Mouse (Mus musculus) cerebellum, postnatal 36 days (tissue): ENCODE data around the gene Pikfyve.
"Not testable (repeated sequence)": the region's sequence is repeated elsewhere in the genome, so short reads cannot be mapped to it uniquely, and the experiment has no call there.

Source experiments
- DNase-seq, 2 experiments: peaks; one replicate each; pipeline ENCODE4 v3.0.0; 2021 to 2022; ENCODE audit warnings: mixed read lengths in 2 of 2

Pikfyve gene

GRCm38 (mm10) chr1:65185524-65186205 lies 818 bp upstream of the Pikfyve start:
- DNase-seq: peak in 1 of 2 experiments; percentile 23

DNA sequence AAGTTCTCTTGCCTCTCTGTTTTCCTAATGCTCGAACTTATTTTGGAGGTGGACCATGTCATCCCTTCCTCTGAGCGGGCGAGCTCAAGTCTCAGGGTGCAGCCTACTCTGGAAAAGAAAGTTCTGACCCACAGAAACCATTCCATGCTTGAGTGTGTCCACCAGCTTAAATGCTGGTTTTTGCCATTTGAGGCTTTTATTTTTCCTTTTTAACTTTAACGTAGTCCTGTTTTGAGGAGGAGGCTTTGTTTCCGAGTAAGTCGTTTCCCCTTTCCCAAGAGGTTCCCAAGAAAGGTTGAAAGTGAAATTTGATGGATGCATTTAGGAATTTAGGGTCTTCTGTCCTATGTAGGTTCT lies 569 bp downstream of the Pikfyve start:
- DNase-seq: no peak

GRCm38 (mm10) chr1:65190172-65190571 lies 3.7 kb downstream of the Pikfyve start:
- DNase-seq: no peak

GRCm38 (mm10) chr1:65193226-65193625 lies 6.7 kb downstream of the Pikfyve start:
- DNase-seq: no peak

DNA sequence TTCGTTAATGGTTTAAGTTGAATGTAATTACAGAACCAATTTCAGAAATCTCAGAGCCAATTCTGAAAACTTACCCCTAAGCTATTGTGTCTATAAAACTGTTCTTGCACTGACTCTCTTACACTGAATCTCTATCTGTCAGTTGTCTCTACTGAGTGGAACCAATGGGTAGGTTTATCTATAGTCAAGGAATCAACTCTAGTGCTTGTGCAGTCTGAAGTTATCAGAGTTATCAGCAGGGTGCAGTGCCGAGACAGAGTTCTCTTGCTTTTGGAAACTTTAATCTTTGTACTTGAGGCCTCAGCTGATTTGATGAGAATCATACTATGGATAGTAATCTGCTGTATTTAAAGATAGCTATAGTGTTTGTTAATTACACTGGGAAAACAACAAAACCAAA lies 11.9 kb downstream of the Pikfyve start:
- DNase-seq: no peak

GRCm38 (mm10) chr1:65198861-65199260 lies 12.4 kb downstream of the Pikfyve start:
- DNase-seq: no peak

DNA sequence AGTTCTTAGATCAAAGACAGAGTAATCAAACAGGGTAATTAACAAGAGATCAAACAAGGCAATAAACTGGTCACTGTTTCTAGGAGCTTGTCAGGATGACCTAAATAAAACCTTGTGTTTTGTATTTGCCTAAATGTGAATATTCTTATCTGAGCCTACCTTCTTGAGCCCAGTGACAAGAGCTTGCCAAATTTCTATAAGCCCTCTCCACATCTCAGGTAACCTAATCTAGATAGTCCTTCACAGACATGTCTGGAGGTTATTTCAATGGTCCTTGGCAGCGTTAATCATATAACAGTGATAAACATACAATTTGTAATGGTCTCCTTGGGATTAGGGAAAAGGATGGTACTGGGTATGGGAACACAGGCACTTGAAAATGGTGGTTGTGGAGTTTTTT lies 17.8 kb downstream of the Pikfyve start:
- DNase-seq: no peak

GRCm38 (mm10) chr1:65213214-65213613 lies 26.7 kb downstream of the Pikfyve start:
- no peak for DNase-seq

DNA sequence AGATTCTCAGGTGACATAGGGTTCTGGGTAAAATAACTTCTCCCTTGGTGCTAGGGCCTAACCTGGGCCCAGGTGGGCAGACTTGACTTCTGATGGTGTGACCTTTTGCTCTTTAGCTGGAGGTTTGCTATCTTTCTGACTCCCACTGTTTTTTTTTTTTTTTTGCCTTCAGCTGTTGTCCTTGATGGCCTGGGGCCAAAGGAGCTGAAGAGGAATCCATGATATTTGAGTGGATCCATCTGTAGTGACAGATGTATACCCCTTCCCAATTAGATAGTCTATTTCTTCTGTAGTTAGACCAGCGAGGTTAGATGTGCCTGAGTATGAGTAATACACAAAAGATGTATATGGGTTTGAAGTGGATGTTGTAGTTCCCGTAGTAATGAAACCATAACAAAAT lies 31.1 kb downstream of the Pikfyve start:
- DNase-seq: no peak

- DNase-seq: no peak
These were observed 31.5 kb downstream of the Pikfyve start for GRCm38 (mm10) chr1:65217972-65218371.

DNA sequence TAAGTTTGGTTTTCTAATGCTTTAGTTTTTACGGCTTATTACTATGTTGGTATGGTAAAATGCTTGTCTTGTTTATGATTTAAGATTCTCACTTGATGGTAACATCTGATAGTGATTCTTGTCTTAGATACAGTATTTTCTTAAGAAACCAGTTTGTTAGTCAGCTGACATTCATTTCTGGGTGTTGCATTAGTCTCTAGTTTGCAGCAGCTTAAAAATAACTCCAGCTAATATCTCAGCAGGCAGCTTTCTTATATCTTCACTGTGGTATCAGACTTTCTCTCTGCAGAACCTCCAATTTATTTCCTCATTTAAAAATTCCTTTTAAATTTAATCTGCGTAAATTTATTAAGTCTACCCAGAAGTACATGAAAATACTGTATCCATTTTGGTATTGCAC lies 37.2 kb downstream of the Pikfyve start:
- DNase-seq: no peak

DNA sequence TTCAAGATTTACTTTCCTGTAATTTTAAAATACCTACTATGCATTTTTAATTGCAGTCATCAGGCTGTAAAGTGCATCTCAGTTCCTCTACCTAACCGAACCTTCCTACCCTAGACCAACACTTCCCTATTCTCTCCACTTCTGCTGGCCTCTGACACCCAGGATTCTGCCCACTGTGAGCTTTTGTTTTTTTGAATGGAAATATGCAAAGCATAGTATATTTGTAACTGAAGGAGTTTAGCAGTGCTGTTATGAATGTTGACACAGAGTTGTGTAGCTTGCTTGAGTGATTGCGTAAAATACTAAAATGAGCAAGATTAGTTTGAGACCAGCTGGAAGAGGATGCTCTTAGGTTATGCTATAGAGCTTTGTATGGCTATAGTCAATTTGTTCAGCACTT lies 41.2 kb downstream of the Pikfyve start:
- no peak for DNase-seq

GRCm38 (mm10) chr1:65229768-65230167 lies 43.3 kb downstream of the Pikfyve start:
- DNase-seq: not testable (repeated sequence)

DNA sequence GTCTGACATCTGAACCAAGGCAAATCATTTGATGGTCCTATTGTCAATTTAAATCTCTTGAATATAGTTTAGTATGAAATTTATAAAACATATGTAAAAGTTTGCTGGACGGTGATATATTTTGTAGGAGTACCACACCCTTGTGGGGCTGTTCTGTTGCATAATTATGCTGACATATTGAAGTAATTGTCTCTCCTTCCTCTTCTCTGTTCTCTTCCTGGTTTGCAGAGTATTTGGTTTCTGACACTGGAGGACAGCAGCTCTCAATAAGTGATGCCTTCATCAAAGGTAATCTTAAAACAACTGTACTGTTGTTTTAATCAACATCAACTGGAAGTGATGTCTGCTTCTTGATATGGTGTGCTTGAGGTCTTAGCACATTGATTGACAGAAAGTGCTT lies 44.1 kb downstream of the Pikfyve start:
- no peak for DNase-seq

GRCm38 (mm10) chr1:65237712-65238111 lies 51.2 kb downstream of the Pikfyve start:
- no peak for DNase-seq

GRCm38 (mm10) chr1:65245637-65246036 lies 59.2 kb downstream of the Pikfyve start:
- DNase-seq: no peak

DNA sequence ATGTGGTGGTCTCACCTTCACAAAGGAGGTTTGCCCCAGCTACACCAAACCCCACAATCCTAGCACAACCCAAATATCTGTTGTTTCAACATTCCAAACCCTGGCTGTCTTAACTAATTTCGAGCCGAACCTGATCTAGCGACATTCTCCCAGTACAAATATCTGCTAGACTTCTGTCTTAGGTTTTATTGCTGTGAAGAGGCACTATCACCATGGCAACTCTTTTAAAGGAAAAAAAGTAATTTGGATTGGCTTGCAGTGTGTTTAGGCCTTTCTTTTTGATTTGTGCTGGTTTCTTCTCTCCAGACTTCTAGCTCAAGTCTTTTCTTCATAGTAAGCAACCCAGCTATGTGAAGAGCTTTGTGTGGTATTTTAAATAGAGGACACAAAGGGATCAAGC lies 94.0 kb downstream of the Pikfyve start:
- DNase-seq: no peak

GRCm38 (mm10) chr1:65281756-65282155 lies 95.3 kb downstream of the Pikfyve start, which contains the start of gene Pth2r:
TSS of gene Pth2r (plus strand) at chr1:65282056.
- no peak for DNase-seq

- peak; percentile 49 to 62 for DNase-seq
These were observed 96.3 kb downstream of the Pikfyve start for GRCm38 (mm10) chr1:65282766-65283165.

GRCm38 (mm10) chr1:65308476-65308875 lies 122.0 kb downstream of the Pikfyve start:
- no peak for DNase-seq

- DNase-seq: peak; percentile 21 to 38
These were observed 124.9 kb downstream of the Pikfyve start for GRCm38 (mm10) chr1:65311214-65311933.

- peak; percentile 23 to 64 for DNase-seq
These were observed 125.6 kb downstream of the Pikfyve start for GRCm38 (mm10) chr1:65312118-65312517.

- DNase-seq: peak; percentile 24 to 25
These were observed 126.4 kb downstream of the Pikfyve start for GRCm38 (mm10) chr1:65312896-65313295.
